In genomic region chr17:55906669-55907068, GRCm38 (mm10) we compare ENCODE assay signal across 26 mouse cellular contexts. TPM values are rescaled to one million over a fixed set of nuclear protein-coding genes. Genes with fewer than 3 reads are reported as not detected.
"Had no signal": no experiment of that assay in that cellular context is flagged by ENCODE, and none has a peak within 500 bp of the region (broad histone marks: within the 10 kb centered on the region; RNA-seq: fewer than 3 reads in every experiment).

No protein-coding gene starts in this region.

- H3K4me3 ChIP-seq: gastrocnemius, adult 2 months; heart, embryonic 10.5 days; heart, embryonic 12.5 days; hindbrain, embryonic 10.5 days; hindbrain, embryonic 12.5 days; intestine, embryonic 15.5 days; kidney, embryonic 15.5 days; limb, embryonic 13.5 days; limb, embryonic 15.5 days had no signal

- ATAC-seq: hindbrain, embryonic 16.5 days; inflammation-experienced regulatory T-cells, adult 6 months; intestine, embryonic 15.5 days; intestine, postnatal 0 days had no signal

- H3K27ac ChIP-seq: gastrocnemius, adult 2 months; heart, embryonic 10.5 days; hindbrain, embryonic 10.5 days; hindbrain, embryonic 12.5 days; hindbrain, embryonic 14.5 days; intestine, embryonic 15.5 days; kidney, embryonic 15.5 days; kidney, postnatal 0 days; limb, embryonic 13.5 days; limb, embryonic 15.5 days had no signal

- H3K4me2 ChIP-seq: heart, embryonic 12.5 days; hindbrain, embryonic 12.5 days; hindbrain, embryonic 14.5 days; intestine, embryonic 15.5 days; kidney, embryonic 15.5 days; limb, embryonic 13.5 days; limb, embryonic 15.5 days had no signal

- H3K27me3 ChIP-seq: heart, embryonic 12.5 days; hindbrain, embryonic 12.5 days; intestine, embryonic 15.5 days; kidney, embryonic 15.5 days; limb, embryonic 13.5 days; limb, embryonic 15.5 days had no signal

- H3K36me3 ChIP-seq: heart, embryonic 10.5 days; heart, embryonic 12.5 days; hindbrain, embryonic 10.5 days; hindbrain, embryonic 12.5 days; intestine, embryonic 15.5 days; kidney, embryonic 15.5 days; limb, embryonic 13.5 days; limb, embryonic 15.5 days had no signal

- H3K9me3 ChIP-seq: heart, embryonic 10.5 days; heart, embryonic 12.5 days; hindbrain, embryonic 10.5 days; hindbrain, embryonic 12.5 days; intestine, embryonic 15.5 days; kidney, embryonic 15.5 days; limb, embryonic 13.5 days; limb, embryonic 15.5 days had no signal

- H3K9ac ChIP-seq: heart, embryonic 12.5 days; hindbrain, embryonic 12.5 days; hindbrain, embryonic 14.5 days; intestine, embryonic 15.5 days; kidney, embryonic 15.5 days; limb, embryonic 13.5 days; limb, embryonic 15.5 days had no signal

- H3K4me1 ChIP-seq: heart, embryonic 10.5 days; heart, embryonic 12.5 days; hindbrain, embryonic 10.5 days; hindbrain, embryonic 12.5 days; intestine, embryonic 15.5 days; limb, embryonic 13.5 days; limb, embryonic 15.5 days had no signal

- DNase-seq: gastrocnemius, adult 2 months; gastrocnemius, postnatal 10 days; gastrocnemius, postnatal 25 days; heart, adult 18-20 months; heart, postnatal 10 days; heart, postnatal 4 days; kidney, adult 18-20 months; kidney, adult 8-10 months; kidney, postnatal 14 days; kidney, postnatal 36 days; layer of hippocampus, adult 9-11 months; layer of hippocampus, postnatal 36 days; left cerebral cortex, postnatal 4 days had no signal

RNA-seq across cellular contexts. Expression of gene Ebi3, which starts 45.8 kb away (rescaled TPM):
- polyA plus RNA-seq: heart, embryonic 12.5 days had no signal
